Mouse (Mus musculus): ENCODE measurements around the gene Rspo1. TPM values are rescaled to one million over a fixed set of nuclear protein-coding genes. Genes with fewer than 3 reads are reported as not detected.

Rspo1 gene
- polyA plus RNA-seq, 1 experiment from 2014 or later = 6.6 TPM

DNA sequence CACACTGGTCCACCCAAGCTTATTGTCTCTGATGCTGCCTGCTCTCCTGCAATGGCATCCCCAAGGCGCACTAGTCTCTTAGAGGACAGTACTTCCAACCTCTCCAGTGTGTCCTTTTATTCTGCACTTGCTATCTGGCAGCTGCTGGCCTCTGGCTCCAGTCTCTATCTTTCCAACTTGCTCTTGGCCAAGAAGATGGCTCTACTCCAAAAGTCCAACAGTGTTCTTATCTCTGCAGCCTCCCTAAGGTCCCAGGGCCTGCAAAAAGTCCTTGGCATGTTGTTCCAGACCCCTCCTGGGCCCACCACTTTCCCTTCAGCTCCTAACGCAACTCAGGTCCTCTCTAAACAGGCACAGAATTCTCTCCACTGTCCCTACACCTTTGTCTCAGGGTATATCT lies 28.9 kb upstream of the Rspo1 start:
- Histone ChIP-seq H3K36me3 (no peaks in the 10 kb centered on the region), H3K4me3 (no peak overlapping the region), H3K9ac (no peak overlapping the region), H3K27me3 (peaks cover 4% of the 10 kb centered on the region; the same call in 1 of the 2 replicates), H3K27ac (no peak overlapping the region), H3K9me3 (replicated peaks) (no peaks in the 10 kb centered on the region), H3K4me1 (replicated peaks) (no peaks in the 10 kb centered on the region), H3K4me2 (no peak overlapping the region)
- 51% methylated on average over 2 of the region's 2 CpGs for whole genome bisulfite sequencing
- ATAC-seq (replicated peaks; ENCODE audit: insufficient number of reproducible peaks, insufficient read depth, low FRiP score, low read depth) = no peak

DNA sequence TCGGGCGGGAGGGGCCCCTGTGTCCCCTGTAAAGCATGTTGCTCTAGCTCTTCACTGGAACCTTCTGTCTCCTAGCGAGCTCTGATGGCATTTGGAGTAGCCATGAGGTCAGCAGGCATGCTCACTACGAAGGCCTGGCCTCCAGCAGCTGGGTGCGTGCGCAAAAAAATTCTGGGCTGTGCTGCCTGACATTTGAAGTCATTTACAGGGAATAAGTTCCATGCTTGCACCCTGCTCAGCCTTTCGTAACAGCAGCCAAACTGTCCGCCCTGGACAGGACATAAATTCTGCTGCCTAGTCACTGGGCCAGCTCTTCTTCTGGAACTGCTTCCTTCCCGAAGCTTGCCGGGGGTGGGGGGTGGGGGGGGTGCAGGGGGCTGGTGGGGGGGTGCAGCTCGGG lies 27.2 kb upstream of the Rspo1 start:
- 49% methylated on average over 11 of the region's 11 CpGs for WGBS
- peaks cover 4% of the 10 kb centered on the region; the same call in 1 of the 2 replicates for H3K27me3 ChIP-seq
- H3K4me1 ChIP-seq (replicated peaks) = no peaks in the 10 kb centered on the region
- no peak for ATAC-seq (replicated peaks; ENCODE audit: insufficient number of reproducible peaks, insufficient read depth, low FRiP score, low read depth)
- H3K4me3 ChIP-seq = no peak overlapping the region
- H3K9me3 ChIP-seq (replicated peaks) = no peaks in the 10 kb centered on the region
- H3K4me2 ChIP-seq = no peak overlapping the region
- no peak overlapping the region for H3K9ac ChIP-seq
- no peak overlapping the region for H3K27ac ChIP-seq
- no peaks in the 10 kb centered on the region for H3K36me3 ChIP-seq

DNA sequence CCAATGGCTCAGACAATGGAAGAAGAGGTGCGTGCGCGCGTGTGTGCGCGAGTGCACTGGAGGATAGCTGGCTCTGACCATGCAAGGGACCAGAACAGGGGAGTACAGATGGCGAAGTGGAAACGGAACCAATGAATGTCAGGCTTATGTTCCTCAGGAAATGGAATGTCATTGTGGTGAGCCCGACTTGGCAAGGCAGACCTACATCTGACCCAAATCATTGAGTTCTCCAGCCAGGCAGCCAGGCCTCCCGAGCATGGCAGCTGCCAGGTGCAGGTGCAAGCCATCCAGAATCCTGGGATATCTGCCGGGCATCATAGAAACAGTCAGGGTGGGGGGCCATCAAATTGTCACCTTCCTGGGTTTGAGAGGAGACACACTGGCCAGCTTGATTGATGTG lies 25.3 kb upstream of the Rspo1 start:
- H3K27ac ChIP-seq = no peak overlapping the region
- no peak for ATAC-seq (replicated peaks; ENCODE audit: insufficient number of reproducible peaks, insufficient read depth, low FRiP score, low read depth)
- H3K9ac ChIP-seq = no peak overlapping the region
- no peak overlapping the region for H3K4me3 ChIP-seq
- H3K4me1 ChIP-seq (replicated peaks) = no peaks in the 10 kb centered on the region
- no peaks in the 10 kb centered on the region for H3K9me3 ChIP-seq (replicated peaks)
- peaks cover 4% of the 10 kb centered on the region; the same call in 1 of the 2 replicates for H3K27me3 ChIP-seq
- 81% methylated on average over 11 of the region's 11 CpGs for WGBS
- no peak overlapping the region for H3K4me2 ChIP-seq
- H3K36me3 ChIP-seq = no peaks in the 10 kb centered on the region

DNA sequence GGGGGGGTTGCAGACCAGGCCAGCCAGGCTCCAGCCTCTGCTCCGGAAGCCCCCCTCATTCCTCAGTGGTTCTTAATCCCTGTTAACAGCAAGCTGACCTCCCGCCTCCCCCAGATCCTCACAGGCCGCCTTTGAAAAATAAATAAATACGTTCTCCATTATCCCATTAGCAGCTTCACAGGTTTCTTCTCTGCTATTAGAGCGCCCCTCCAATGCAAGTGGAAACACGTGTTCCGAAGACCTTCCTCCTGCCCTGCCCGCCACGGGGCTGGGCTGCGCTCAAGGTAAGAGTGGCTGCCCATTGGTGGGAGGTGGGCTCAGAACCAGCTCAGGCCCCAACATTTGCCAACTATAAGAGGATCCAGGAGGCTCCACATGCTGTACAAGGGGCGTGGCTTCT lies 23.7 kb upstream of the Rspo1 start:
- WGBS = 29% methylated on average over 11 of the region's 11 CpGs
- Histone ChIP-seq H3K4me2 (no peak overlapping the region), H3K9me3 (replicated peaks) (no peaks in the 10 kb centered on the region), H3K9ac (no peak overlapping the region), H3K27ac (no peak overlapping the region), H3K4me1 (replicated peaks) (no peaks in the 10 kb centered on the region), H3K4me3 (no peak overlapping the region), H3K27me3 (peaks cover 4% of the 10 kb centered on the region; the same call in 1 of the 2 replicates), H3K36me3 (no peaks in the 10 kb centered on the region)
- no peak for ATAC-seq (replicated peaks; ENCODE audit: insufficient number of reproducible peaks, insufficient read depth, low FRiP score, low read depth)

DNA sequence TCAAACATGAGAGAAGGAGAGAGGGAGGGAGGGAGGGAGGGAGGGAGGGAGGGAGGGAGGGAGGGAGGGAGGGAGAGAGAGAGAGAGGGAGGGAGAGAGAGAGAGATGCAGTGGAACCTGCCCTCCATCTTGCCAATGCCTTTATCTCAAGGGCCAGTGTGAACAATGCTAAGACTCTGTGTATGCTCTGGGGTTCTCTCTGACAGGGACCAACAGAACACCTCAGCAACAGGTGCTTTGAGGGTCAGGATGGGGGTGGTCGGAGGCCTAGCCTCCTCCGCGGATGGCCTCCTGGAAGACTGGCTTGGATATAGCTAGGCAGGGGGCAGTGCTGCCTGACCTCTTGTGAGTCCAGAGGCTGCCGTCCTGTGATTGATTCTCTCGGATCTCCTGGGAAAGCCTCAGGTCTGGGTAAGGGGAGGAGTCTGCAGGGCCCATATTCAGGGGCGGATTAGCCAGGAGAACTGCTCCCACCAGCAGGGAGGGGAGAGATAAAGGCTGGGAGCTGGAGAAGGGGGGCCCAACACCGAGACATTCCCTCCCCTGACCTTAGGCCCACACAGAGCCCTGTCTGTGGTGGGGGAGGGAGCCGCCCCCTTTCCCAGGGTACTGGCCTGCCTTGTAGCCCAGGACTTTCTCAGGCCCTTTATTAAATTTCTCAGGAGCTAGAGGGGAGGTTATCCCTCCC lies 21.2 kb upstream of the Rspo1 start:
- no peak overlapping the region for H3K9ac ChIP-seq
- no peak overlapping the region for H3K27ac ChIP-seq
- no peaks in the 10 kb centered on the region for H3K4me1 ChIP-seq (replicated peaks)
- H3K9me3 ChIP-seq (replicated peaks) = no peaks in the 10 kb centered on the region
- WGBS = 16% methylated on average over 8 of the region's 8 CpGs
- no peaks in the 10 kb centered on the region for H3K36me3 ChIP-seq
- H3K4me2 ChIP-seq = no peak overlapping the region
- H3K27me3 ChIP-seq = peaks cover 6% of the 10 kb centered on the region
- H3K4me3 ChIP-seq = no peak overlapping the region
- no peak for ATAC-seq (replicated peaks; ENCODE audit: insufficient number of reproducible peaks, insufficient read depth, low FRiP score, low read depth)

DNA sequence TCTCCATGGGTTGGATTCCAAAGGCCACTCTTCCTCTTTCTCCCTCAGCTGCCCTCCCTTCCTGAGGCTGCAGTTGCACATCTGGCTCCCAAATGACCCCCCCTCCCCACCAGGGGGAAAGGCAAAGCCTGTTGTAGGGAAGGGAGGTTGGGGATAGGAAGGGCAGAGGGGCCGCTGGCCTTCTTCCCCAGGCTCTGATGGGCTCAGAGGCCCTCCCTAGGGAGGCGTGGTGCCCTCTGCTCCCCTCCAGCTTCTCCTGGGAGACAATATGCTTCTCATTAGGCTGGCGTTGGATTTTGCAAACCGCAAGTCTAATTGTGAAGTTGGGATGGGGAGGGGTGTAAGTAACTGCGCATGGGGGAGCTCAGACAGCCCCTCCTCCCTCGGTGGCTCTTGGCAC lies 17.5 kb upstream of the Rspo1 start:
- Histone ChIP-seq H3K9ac (no peak overlapping the region), H3K36me3 (no peaks in the 10 kb centered on the region), H3K4me2 (no peak overlapping the region), H3K27me3 (peaks cover 9% of the 10 kb centered on the region), H3K4me1 (replicated peaks) (no peaks in the 10 kb centered on the region), H3K9me3 (replicated peaks) (no peaks in the 10 kb centered on the region), H3K27ac (no peak overlapping the region), H3K4me3 (no peak overlapping the region)
- 53% methylated on average over 6 of the region's 6 CpGs for WGBS
- no peak for ATAC-seq (replicated peaks; ENCODE audit: insufficient number of reproducible peaks, insufficient read depth, low FRiP score, low read depth)

DNA sequence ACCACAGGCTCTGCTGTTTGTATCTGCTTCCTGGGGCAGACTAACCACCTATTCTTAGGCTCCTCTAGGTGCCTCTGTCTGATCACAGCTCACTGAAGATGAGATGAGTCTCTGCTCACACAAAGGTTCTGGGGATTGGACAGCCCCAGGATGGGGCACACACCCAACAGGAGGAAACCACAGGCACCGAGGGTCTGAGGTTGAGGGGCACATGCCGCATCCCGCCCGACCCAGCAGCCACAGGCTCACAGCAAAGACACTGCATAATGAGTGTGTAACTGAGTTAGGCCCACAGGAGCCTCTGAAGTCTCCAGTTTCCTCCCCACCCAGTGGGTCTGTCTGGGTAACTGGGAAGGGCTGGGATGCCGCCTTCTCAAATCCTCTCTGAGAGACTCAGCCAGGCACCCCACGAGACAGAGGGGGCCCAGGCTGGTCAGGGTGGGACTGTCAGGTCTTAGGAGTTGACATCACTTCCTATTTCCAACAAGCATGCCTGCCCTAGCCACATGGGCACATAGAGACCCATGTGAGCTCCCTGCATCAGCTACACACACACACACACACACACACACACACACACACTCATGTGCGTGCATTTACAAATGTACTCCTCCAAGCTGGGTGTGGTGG lies 16.9 kb upstream of the Rspo1 start:
- H3K36me3 ChIP-seq = no peaks in the 10 kb centered on the region
- H3K27me3 ChIP-seq = peaks cover 9% of the 10 kb centered on the region
- ATAC-seq (replicated peaks; ENCODE audit: insufficient number of reproducible peaks, insufficient read depth, low FRiP score, low read depth) = no peak
- H3K4me1 ChIP-seq (replicated peaks) = no peaks in the 10 kb centered on the region
- no peaks in the 10 kb centered on the region for H3K9me3 ChIP-seq (replicated peaks)
- H3K9ac ChIP-seq = no peak overlapping the region
- H3K4me2 ChIP-seq = no peak overlapping the region
- WGBS = 66% methylated on average over 7 of the region's 7 CpGs
- no peak overlapping the region for H3K27ac ChIP-seq
- H3K4me3 ChIP-seq = no peak overlapping the region

DNA sequence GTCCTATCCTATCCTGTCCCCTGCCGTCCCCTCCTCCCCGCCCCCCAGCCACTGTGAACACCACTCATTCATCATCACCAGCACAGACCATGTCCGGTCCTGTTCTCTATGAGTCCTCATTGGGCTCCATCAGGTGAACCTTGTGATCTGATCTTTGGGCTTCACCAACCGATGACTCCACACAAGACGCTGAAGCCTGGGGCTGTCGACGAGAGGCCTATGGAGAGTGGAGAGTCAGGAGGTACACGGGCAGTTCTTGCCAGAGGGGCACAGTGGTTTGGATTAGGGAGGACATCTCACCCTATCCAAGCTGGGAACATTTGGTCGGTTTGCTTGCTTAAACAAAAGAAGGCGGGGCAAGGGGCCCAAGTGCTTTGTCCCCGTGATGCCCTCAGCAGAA lies 16.0 kb upstream of the Rspo1 start:
- no peak overlapping the region for H3K4me2 ChIP-seq
- WGBS = 68% methylated on average over 11 of the region's 11 CpGs
- H3K27me3 ChIP-seq = peaks cover 9% of the 10 kb centered on the region
- no peaks in the 10 kb centered on the region for H3K9me3 ChIP-seq (replicated peaks)
- H3K27ac ChIP-seq = no peak overlapping the region
- H3K36me3 ChIP-seq = no peaks in the 10 kb centered on the region
- no peak overlapping the region for H3K9ac ChIP-seq
- no peaks in the 10 kb centered on the region for H3K4me1 ChIP-seq (replicated peaks)
- H3K4me3 ChIP-seq = no peak overlapping the region
- no peak for ATAC-seq (replicated peaks; ENCODE audit: insufficient number of reproducible peaks, insufficient read depth, low FRiP score, low read depth)

DNA sequence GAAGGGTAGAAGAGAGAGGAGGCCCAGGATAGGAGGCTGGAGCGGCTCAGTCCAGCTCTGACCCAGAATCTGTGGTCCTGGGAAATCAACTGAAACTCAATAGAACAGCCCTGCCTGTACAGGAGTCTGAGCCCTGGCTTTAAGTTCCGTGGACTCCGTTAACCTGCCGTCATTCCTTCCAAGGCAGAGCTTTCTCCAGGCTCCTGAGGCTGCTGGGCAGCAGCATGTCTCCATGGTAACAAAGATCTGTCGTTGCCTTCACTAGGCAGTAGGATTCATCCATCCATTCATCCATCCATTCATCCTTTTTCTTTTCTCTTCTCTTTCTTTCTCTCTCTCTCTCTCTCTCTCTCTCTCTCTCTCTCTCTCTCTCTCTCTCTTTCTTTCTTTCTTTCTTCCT lies 15.6 kb upstream of the Rspo1 start:
- no peaks in the 10 kb centered on the region for H3K4me1 ChIP-seq (replicated peaks)
- H3K36me3 ChIP-seq = no peaks in the 10 kb centered on the region
- no peaks in the 10 kb centered on the region for H3K9me3 ChIP-seq (replicated peaks)
- ATAC-seq (replicated peaks; ENCODE audit: insufficient number of reproducible peaks, insufficient read depth, low FRiP score, low read depth) = no peak
- no peak overlapping the region for H3K4me2 ChIP-seq
- no peak overlapping the region for H3K4me3 ChIP-seq
- no peak overlapping the region for H3K27ac ChIP-seq
- H3K9ac ChIP-seq = no peak overlapping the region
- WGBS = 59% methylated on average over 5 of the region's 5 CpGs
- peaks cover 9% of the 10 kb centered on the region for H3K27me3 ChIP-seq

DNA sequence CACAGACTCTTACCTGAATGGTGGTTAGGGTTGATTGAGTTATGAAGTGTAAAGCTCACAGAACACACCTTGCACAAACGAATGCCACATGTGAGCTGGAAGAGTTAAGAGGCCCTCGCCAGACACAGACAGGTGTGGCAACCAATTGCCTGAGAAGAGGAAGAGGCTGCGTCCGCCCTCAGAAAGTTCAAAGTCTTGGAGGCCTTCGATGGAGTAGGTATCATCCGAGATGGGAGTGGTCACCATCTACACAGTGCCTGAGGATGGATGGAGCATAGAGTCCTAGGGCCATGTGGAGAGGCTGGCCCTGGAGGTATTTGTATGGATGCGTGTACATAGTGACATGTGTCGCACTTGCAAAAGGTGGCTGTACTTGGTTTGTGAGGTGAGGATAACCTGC lies 15.1 kb upstream of the Rspo1 start:
- Histone ChIP-seq H3K9me3 (replicated peaks) (no peaks in the 10 kb centered on the region), H3K9ac (no peak overlapping the region), H3K4me2 (no peak overlapping the region), H3K4me3 (no peak overlapping the region), H3K4me1 (replicated peaks) (no peaks in the 10 kb centered on the region), H3K36me3 (no peaks in the 10 kb centered on the region), H3K27ac (no peak overlapping the region), H3K27me3 (peaks cover 9% of the 10 kb centered on the region)
- ATAC-seq (replicated peaks; ENCODE audit: insufficient number of reproducible peaks, insufficient read depth, low FRiP score, low read depth) = no peak
- 82% methylated on average over 8 of the region's 8 CpGs for WGBS

DNA sequence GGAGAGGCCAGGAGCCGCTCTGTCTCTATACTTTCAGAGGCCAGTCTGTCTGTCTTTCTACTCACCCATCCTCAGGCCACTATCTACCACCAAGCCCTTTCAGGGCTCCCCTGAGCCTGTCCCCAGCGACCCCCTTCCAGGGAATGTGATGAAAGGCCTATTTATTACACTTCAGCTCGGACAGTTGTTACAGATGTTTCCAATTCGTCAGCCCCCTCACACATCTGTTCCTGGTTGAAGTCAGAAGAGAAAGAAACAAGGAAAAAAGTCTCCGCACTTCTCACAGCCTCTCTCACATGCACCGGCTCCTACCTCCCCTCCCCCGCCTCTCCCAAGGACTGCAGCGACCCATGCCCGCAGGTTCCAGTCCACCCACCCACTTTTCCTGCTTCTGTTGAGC lies 13.9 kb upstream of the Rspo1 start:
- H3K9ac ChIP-seq = no peak overlapping the region
- ATAC-seq (replicated peaks; ENCODE audit: insufficient number of reproducible peaks, insufficient read depth, low FRiP score, low read depth) = no peak
- H3K27me3 ChIP-seq = peaks cover 9% of the 10 kb centered on the region
- no peak overlapping the region for H3K4me3 ChIP-seq
- no peaks in the 10 kb centered on the region for H3K4me1 ChIP-seq (replicated peaks)
- H3K4me2 ChIP-seq = no peak overlapping the region
- 32% methylated on average over 9 of the region's 9 CpGs for WGBS
- H3K9me3 ChIP-seq (replicated peaks) = no peaks in the 10 kb centered on the region
- H3K27ac ChIP-seq = no peak overlapping the region
- H3K36me3 ChIP-seq = no peaks in the 10 kb centered on the region

DNA sequence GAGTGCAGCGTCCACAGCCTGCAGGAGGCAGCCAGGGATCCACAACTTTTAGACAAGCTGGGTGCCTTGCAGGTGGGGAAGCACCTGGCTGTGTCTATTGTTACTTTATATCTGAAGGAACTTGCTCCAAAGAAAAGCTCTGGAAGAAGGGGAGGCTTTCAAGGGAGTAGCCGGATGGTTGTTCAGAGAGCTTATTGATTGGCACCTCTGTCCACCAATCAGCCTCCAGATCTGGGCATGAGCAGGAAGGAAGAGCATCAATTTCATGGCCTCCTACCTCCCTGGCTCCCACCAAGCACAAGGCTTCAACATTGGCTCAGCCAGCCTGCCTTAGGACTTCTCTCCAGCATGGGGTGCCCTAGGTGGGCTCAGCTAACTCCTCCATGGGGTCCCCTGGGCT lies 12.9 kb upstream of the Rspo1 start:
- Histone ChIP-seq H3K4me3 (no peak overlapping the region), H3K9me3 (replicated peaks) (no peaks in the 10 kb centered on the region), H3K36me3 (no peaks in the 10 kb centered on the region), H3K4me2 (no peak overlapping the region), H3K9ac (no peak overlapping the region), H3K27ac (no peak overlapping the region), H3K27me3 (peaks cover 11% of the 10 kb centered on the region), H3K4me1 (replicated peaks) (no peaks in the 10 kb centered on the region)
- ATAC-seq (replicated peaks; ENCODE audit: insufficient number of reproducible peaks, insufficient read depth, low FRiP score, low read depth) = no peak
- 70% methylated on average over 2 of the region's 2 CpGs for WGBS
